Mouse (Mus musculus): Measurements from ENCODE around the gene Txndc8. TPM values are rescaled to one million over a fixed set of nuclear protein-coding genes. Genes with fewer than 3 reads are reported as not detected.

The Txndc8 gene
- polyA plus RNA-seq, 1 experiment, result not detected

DNA sequence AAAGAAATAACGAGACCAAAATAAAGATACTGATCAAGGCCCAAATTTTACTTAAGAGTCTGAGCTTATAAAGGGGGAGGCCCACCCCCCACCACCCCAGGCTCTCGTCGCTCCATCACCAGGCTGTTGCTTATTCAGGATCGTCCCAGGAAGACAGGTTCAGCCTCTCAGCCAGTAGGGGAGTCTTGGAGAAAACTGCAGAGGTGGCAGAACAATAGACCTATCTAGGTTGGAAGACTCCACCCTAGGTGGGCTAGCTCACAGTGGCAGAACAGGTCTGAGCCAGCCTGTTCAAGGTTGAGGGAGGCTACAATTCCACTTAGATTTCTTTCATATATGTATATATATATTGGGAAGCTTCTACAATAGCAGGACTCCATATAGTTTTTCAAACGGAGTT lies 74.7 kb downstream of the Txndc8 start:
- Histone ChIP-seq H3K36me3 (ENCODE audit: control insufficient read depth, insufficient read depth, low read length, poor library complexity, severe bottlenecking) (no peaks in the 10 kb centered on the region), H3K4me1 (ENCODE audit: control insufficient read depth, insufficient read depth, low read length) (no peaks in the 10 kb centered on the region), H3K4me3 (ENCODE audit: low read depth, low read length) (no peak overlapping the region), H3K27me3 (ENCODE audit: control insufficient read depth, insufficient read depth, low read length, poor library complexity, severe bottlenecking) (no peaks in the 10 kb centered on the region), H3K9ac (ENCODE audit: low read depth, poor library complexity, severe bottlenecking) (no peak overlapping the region), H3K27ac (ENCODE audit: insufficient read depth, low read length) (no peak overlapping the region), H3K9me3 (replicated peaks; ENCODE audit: control insufficient read depth, insufficient read depth, low read length, poor library complexity, severe bottlenecking) (no peaks in the 10 kb centered on the region)
- TF ChIP-seq EP300 (IDR thresholded peaks at IDR 0.05; ENCODE audit: insufficient read depth, low read depth, low read length), result 0 out of 2 replicates have a peak, but pooled peaks have one; percentile 28
- TF ChIP-seq CTCF (IDR thresholded peaks at IDR 0.05; ENCODE audit: low read depth, low read length), result no peak
- no peak for TF ChIP-seq POLR2A (IDR thresholded peaks at IDR 0.05; ENCODE audit: insufficient read depth, low read length)

Other genes with a start within 250 kb of the Txndc8 start
- gene D630039A03Rik, start 92.8 kb downstream of the Txndc8 start, polyA plus RNA-seq (2011; ENCODE audit: insufficient read depth, insufficient read length, low read depth, missing spikeins), result 2.0 and 2.5 TPM in 2 replicates
- gene Txn1, start 52.7 kb downstream of the Txndc8 start, polyA plus RNA-seq (2011; ENCODE audit: insufficient read depth, insufficient read length, low read depth, missing spikeins), result 403 and 417 TPM in 2 replicates
- 0.11 and 0.19 TPM in 2 replicates for gene Svep1, start 197.7 kb upstream of the Txndc8 start, polyA plus RNA-seq (2011; ENCODE audit: insufficient read depth, insufficient read length, low read depth, missing spikeins)